Mouse (Mus musculus) stomach, postnatal 0 days (tissue): ENCODE results near the gene Txndc17.

ENCODE experiments used
- CTCF ChIP-seq: IDR thresholded peaks from 2 replicates; pipeline ENCODE4 v1.5.1; 2016; ENCODE audit warnings: antibody characterized with exemption, low read depth, mild to moderate bottlenecking, moderate library complexity
- EP300 ChIP-seq: optimal IDR thresholded peaks from 2 replicates; pipeline ENCODE3; 2016; ENCODE audit warnings: antibody characterized with exemption

- TF ChIP-seq CTCF (no peak), EP300 (no peak)
These were observed 26.8 kb upstream of the Txndc17 start for GRCm38 (mm10) chr11:72180556-72180955.
